Mouse (Mus musculus) layer of hippocampus, postnatal 14 days (tissue): ENCODE results near the gene Itpkc. TPM values are rescaled to one million over a fixed set of nuclear protein-coding genes. Genes with fewer than 3 reads are reported as not detected.
"Not testable (repeated sequence)": the region's sequence is repeated elsewhere in the genome, so short reads cannot be mapped to it uniquely, and the experiment has no call there.

Source experiments
- DNase-seq, 2 experiments: peaks; one replicate each; pipeline ENCODE4 v3.0.0; 2021 to 2022; ENCODE audit warnings: low spot score in 2 of 2, mixed read lengths in 1 of 2
- long read RNA-seq, 2 experiments: library from polyadenylated mRNA; stranded (forward); transcript quantifications; one replicate each; pipeline ENCODE4 v2.0.0; 2021
- total RNA-seq, 2 experiments: library from RNA; stranded (reverse); gene quantifications; 2 replicates each; pipeline ENCODE4 v1.2.3; 2021

Gene Itpkc
- 1 to 10 TPM; 7.3 to 8.0 TPM for total RNA-seq
- long read RNA-seq, experiment 1, partial matches to known transcripts, result 0 of 10 reads
- long read RNA-seq, experiment 1, other reads (novel, unspliced or antisense), result 7 of 10 reads
- long read RNA-seq, experiment 2, transcript Itpkc-201 (7 exons, 3,247 nt), result major isoform, 9 of 16 reads
- long read RNA-seq, experiment 2, partial matches to known transcripts, result 0 of 16 reads
- long read RNA-seq, experiment 2, other reads (novel, unspliced or antisense), result 7 of 16 reads

- DNase-seq, result peak; percentile 90 to 94
These were observed at the start of gene Itpkc for GRCm38 (mm10) chr7:27228281-27228821. Gene Itpkc, minus strand, starts transcription at chr7:27228661.

DNA sequence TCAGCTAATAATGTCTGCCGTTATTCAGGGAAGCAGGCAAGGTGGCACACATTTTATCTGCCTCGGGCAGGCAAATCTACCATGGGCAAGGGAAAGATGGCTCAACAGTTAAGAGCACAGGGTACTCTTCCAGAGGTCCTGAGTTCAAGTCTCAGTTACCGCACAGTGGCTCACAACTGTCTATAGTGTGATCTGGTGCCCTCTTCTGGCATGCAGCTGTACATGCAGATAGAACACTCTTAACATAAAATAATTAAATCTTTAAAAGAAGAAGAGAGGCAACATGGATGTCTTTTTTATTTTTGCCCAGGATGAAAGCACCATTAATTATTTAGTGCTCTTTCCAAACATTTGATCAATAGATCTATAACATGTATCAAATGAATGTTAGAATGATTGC lies 48.7 kb upstream of the Itpkc start:
- no peak for DNase-seq

DNA sequence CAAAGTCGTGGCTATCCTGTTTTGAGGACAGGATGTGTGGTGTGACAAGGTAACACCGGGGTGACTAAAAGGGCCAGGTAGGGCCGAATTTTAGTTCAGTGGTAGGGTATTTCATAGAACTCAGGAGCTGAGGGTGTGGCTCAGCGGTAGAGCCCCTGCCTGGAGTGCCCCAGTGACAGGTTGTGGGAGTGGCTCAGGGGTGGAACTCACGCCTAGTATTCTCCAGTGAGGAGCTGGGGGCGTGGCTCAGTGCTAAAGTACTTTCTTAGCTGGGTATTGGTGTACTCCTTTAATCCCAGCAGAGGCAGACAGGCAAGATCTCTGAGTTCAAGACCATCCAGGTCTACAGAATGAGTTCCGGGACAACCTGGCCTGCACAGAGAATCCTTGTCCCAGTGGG lies 47.6 kb upstream of the Itpkc start:
- DNase-seq, result no peak

GRCm38 (mm10) chr7:27274916-27275315 lies 46.5 kb upstream of the Itpkc start:
- DNase-seq, result no peak

GRCm38 (mm10) chr7:27273739-27274351 lies 45.4 kb upstream of the Itpkc start:
- no peak for DNase-seq

GRCm38 (mm10) chr7:27271423-27271822 lies 43.0 kb upstream of the Itpkc start:
- DNase-seq, result no peak

DNA sequence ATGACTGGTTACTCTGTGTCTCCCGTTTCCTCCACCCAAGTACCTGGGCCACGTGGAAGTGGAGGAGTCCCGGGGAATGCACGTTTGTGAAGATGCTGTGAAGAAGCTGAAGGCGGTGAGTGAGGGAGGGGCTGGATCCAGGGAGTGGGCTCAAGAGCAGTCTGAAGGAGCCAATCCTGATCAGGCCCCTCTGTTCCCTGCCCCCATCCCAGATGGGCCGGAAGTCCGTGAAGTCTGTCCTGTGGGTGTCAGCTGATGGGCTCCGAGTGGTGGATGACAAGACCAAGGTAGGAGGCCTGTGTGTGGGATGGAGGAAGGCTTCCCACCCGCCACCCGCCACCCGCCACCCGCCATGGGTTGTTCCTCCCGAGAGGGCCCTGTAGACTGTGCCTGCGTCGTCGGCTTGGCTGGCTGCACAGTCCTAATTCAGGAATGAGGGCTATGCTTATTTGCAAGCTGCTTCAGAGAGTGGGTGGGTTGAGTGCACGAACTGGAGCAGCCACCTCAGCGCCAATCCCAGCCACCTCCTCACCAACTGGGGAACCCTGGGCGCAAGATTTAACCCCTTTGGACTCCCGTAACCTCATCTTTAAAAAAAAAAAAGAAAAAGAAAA lies 38.2 kb upstream of the Itpkc start:
- peak; percentile 58 to 83 for DNase-seq

DNA sequence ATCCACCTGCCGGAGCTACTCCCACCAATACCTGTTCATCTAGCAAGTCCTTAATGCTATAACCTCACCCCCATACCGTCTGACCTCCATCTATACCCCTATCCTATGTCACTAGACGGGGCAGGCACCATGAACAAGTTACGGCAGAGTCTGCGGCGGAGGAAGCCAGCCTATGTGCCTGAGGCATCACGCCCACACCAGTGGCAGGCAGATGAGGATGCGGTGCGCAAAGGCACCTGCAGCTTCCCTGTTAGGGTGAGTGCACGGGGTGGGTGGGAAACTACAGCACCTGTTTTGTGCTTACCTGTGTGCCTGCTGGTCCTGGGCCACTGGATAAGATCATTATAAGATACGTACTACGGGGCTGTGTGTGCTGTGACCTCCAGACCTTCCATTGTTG lies 36.3 kb upstream of the Itpkc start:
- DNase-seq, result no peak

GRCm38 (mm10) chr7:27261888-27262287 lies 33.4 kb upstream of the Itpkc start:
- no peak for DNase-seq

DNA sequence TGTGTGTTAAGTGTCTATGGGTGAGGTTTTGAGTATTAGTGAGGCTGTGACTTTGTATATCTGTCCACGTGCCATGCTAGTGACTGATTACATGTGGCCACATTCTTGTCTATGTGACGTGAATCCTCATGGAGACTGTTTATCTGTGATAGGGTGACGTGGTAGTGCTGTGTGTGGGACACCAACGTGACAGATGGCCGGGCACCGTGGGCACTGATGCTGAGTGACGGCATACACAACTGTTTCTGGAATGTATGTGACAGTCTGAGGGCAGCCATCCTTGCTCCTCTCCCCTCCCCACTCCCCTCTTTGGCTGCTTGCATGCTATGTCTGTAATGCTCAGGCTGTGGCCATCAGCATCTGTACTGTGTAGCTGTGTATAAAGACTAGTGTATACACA lies 32.4 kb upstream of the Itpkc start:
- peak in 1 of 2 experiments; percentile 50 for DNase-seq

DNA sequence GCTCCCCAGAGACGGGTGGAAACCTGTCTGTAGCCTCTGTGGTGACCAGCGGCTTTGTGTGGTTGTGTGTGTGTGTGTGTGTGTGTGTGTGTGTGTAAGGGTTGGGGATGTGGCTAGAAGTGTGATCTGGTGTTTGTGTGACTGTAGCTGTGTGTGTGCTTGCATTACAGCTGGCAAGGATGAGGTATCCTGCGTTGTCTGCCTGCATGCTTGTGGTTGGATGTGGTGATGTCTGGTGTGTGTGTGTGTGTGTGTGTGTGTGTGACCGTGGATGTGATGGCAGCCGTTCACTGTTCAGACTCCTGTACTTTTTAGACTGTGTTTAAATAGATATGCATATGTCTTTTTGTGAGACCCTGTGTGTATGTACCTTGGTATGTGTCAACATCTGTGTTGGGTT lies 31.3 kb upstream of the Itpkc start:
- DNase-seq, result peak in 1 of 2 experiments; percentile 44

- DNase-seq, result no peak
These were observed 30.8 kb upstream of the Itpkc start for GRCm38 (mm10) chr7:27259271-27259721.

- peak; percentile 89 to 94 for DNase-seq
These were observed 29.9 kb upstream of the Itpkc start, which contains the start of gene Numbl for GRCm38 (mm10) chr7:27258205-27258899. Gene Numbl, plus strand, starts transcription at chr7:27258433.

GRCm38 (mm10) chr7:27257852-27258204 lies 29.4 kb upstream of the Itpkc start:
- no peak for DNase-seq

DNA sequence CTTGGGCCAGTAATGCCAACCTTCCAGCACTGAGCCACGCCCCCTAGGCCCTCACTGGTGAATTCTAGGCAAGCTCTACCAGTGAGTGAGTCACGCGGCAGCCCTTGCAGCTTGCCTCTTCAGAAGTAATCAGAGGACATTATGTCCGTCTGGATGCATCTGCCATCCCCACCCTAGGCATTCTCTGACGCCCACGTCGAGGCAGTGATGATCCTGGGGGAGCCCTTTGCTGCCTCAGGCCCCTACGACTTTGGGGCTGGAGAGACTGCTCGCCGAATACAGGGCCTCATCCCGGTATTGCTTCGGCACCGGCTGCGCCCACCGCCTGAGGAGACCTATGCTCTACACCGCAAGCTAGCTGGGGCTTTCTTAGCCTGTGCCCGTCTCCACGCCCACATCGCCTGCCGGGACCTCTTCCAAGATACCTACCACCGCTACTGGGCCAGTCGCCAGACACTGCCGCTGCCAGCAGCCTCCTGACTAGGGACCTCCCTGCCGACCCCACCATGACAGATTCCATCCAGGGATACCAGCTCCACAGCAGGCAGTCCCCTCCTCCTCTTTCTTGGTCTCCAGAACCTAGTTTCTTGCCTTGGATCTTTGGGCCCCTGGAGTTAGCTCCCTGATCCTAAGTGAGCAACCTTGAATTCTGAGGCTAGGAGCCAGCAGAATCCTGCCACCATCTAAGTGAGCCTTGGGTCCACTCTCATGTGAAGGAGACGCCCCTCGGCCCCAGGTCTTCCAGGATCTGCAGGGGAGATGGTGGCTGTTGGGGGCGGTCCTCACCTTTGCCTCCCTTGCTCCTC lies 28.8 kb upstream of the Itpkc start:
- DNase-seq, result peak; percentile 77 to 78

GRCm38 (mm10) chr7:27255721-27256120 lies 27.3 kb upstream of the Itpkc start:
- no peak for DNase-seq

DNA sequence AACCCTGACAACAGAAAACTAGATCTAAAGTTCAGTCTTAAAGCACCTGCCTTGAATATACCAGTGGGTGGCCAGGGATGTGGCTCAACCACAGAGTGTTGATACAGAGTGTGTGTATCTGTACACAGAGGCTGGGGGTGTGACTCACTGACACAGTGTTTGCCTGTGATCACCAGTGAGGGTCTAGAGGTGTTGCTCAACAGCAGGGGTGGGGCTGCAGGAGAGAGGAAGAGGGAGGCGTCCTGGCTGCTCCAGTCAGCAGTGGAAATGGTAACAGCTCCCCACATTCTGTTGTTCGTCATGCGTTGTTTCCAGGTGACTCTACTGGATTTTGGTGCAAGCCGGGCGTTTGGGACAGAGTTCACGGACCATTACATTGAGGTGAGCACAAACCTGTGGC lies 23.5 kb upstream of the Itpkc start:
- no peak for DNase-seq

- no peak for DNase-seq
These were observed 21.5 kb upstream of the Itpkc start for GRCm38 (mm10) chr7:27249928-27250327.

GRCm38 (mm10) chr7:27249146-27249545 lies 20.7 kb upstream of the Itpkc start:
- DNase-seq, result no peak

- DNase-seq, result not testable (repeated sequence)
These were observed 15.6 kb upstream of the Itpkc start for GRCm38 (mm10) chr7:27244088-27244487.

- no peak for DNase-seq
These were observed 14.8 kb upstream of the Itpkc start for GRCm38 (mm10) chr7:27243211-27243610.
